Mouse (Mus musculus): ENCODE results near the gene Acsf2.

DNA sequence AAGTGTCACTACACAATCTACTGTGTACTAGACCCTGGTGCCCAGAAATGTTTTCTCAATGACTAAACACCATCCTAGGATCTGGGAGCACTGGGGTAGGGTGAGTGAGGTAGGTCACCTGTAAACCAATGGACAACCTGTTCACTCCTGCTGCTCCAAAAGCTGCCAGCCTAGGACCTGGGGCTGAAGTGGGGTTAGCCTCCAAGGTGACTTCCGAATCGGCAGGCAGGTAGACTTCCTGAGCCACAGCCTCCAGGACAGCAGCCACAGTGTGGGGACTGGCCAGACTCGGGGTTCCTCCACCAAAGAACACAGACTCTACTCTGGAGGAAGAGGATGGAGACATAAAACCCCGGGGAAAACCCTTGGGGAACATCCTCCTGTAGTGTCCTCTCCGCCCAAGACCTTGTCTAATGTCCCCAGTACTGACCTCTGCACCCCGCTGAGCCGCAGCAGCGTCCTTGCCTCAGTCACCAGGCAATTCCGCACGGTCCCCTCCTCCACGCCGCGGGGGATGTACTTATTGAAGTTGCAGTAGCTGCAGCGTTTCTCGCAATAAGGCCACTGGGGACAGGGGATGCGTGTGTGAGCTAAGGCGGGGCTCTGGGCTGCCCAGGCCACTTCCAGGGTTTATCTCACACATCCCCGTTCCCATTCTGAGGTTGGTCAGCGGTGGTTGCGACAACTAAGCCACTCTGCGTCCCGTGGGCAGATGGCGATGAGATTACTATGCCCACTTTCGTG, 53.5 kb downstream of the Acsf2 start:
- TF ChIP-seq POLR2A (IDR thresholded peaks at IDR 0.05; ENCODE audit: control insufficient read depth, extremely low read depth, insufficient read depth, low read length, poor library complexity), result no peak
- TF ChIP-seq CTCF (IDR thresholded peaks at IDR 0.05; ENCODE audit: borderline replicate concordance, control insufficient read depth, extremely low read depth, insufficient read depth, low read length, poor library complexity), result no peak

Data from thymus, adult 2 months (tissue).